Mouse (Mus musculus): ENCODE results near the gene Bub1b. TPM values are rescaled to one million over a fixed set of nuclear protein-coding genes. Genes with fewer than 3 reads are reported as not detected.

Bub1b gene
- total RNA-seq, 2 experiments from 2014 or later, result 1.0 to 1.2 TPM

- DNase-seq, result no peak
Measured at GRCm38 (mm10) chr2:118664975-118665516, 67.0 kb downstream of the Bub1b start.

DNA sequence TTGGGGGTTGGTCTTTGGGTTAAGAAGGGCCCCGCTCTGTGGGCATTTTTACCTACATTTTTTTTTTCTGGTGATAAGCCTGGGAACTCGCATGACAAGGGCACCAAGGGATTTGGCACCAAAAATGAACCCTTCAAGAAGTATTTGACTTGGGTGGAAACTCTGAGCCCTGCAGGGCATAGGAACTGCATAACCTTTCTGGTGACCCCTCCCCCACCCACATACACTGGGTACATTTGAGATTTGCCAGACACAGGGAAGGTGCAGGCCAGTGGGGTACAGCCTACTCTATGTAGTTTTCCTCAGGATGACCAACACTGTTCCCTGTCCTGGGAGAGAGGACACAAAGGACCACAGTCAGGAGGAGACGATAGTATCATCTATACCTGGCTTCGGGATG, 67.6 kb downstream of the Bub1b start:
- no peak for DNase-seq

DNA sequence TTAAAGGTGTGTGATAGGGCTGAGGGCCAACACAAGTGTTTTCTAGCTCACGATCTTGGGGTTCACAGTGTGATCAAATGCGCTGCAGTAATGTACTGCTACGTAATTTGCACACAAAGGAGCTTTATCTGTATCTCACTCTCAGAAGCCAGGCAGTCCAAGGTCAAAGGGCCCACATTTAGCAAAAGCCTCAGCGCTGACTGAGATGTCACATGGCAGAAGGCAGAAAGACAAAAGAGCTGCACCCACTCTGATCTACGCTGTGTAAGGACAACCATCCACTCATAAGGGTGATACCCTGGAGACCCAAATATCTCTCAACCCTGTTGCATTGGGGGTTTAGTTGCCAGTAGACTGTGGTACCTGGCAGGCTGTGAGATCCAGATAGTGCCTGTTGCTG, 69.2 kb downstream of the Bub1b start:
- DNase-seq, result no peak

- DNase-seq, result no peak
Measured at GRCm38 (mm10) chr2:118669245-118669644, 71.2 kb downstream of the Bub1b start.

DNA sequence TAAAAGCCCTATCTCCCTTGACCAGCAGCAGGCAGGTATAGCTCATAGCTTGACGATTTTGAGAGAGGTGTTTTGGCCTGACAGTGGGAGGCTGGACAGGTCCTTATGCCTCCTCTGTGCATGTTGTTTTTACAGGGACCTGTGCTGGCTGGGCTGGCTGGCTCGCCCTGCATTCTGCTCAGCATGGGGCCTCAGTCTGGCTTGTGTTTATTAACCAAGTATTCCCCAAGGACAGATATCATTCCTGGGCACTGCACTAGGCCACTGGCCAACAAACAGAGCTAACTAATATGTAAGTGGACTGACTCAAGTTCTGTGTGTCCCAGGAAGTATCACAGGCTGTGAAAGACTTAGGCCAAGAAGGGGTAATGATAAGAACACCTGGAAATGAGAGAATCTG, 71.8 kb downstream of the Bub1b start:
- DNase-seq, result no peak

GRCm38 (mm10) chr2:118671728-118672127, 73.7 kb downstream of the Bub1b start:
- no peak for DNase-seq

GRCm38 (mm10) chr2:118673686-118674465, 75.9 kb downstream of the Bub1b start:
- no peak for DNase-seq

DNA sequence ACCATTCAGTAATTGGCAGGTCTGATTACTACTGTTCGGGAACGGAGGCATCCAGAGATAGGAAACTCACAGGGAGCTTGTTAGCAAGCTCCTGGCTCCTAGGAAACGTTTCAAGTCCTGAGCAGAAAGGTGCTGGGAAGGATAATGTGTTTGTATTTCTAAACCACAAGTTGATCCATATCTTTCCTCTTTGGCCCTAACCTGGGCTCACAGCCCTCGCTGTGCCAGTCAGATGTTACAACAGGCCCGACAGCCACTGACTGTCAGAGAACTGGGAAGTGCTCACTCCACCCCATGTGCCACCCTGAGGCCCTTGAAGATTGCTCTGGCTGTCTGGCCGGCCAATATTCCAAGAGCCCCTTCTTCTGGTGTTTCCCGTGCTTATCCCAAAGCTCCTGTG, 76.5 kb downstream of the Bub1b start:
- no peak for DNase-seq

DNA sequence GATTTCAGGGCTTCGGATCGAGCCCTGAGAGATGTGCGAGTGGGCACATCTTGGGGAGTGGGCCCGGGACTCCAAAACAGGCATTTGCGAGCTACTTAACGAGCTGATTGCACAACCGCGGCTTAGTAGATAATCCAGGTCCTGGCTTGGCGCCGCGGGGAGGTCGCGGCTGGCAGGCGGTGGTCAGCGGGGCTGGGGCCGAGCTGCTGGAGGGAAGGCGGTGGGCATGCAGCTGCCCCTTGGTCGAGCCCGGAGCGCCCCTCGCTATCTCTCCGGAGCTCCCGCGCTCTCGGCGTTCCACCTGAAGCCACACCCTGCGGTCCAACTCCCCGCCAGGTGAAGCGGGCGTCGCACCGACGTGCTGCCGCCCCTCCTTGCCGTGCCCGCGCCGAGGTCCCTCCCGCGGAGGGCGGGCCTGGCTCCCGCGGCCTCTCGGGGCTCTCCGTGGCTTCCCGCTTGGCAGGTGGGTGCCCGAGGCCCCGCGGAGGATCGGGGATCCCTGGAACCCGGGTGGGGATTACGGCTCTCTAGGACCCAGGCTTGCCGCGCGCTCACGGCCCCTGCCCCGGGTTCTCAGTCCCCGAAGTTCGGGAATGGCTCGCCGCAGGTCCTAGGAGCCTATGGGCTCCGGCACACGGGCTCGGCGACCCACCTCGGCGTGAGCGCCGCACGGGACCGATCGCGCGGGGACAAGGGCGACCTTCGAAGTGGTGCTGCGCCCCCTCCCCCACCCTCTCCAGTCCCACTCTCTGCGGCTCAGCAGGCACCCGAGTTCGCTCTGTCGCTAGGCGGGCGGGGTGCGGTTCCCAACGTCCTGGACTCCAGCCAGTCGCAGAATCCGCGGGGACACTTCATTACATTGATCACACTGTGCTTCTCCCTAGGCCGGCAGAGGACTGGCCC, 79.1 kb downstream of the Bub1b start:
- no peak for DNase-seq

DNA sequence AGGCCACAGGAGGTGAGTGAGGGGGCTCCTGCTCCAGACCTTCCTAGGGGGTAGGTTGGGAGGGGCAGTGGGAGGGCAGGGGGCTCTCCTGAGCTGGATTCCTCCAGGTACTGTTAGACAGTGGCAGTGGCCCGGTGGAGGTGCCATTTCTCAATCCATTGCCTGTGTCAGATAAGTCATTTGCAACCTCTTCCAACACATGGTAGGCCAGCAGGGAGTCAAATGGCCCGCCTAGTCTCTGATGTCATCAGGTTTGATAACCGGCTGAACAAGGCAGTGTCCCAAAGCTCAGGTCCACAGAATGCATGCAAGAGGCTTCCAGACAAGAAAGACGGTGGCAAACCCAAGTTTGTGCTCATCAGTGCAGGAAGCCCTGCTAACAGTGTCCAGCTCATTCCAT, 79.8 kb downstream of the Bub1b start:
- no peak for DNase-seq

DNA sequence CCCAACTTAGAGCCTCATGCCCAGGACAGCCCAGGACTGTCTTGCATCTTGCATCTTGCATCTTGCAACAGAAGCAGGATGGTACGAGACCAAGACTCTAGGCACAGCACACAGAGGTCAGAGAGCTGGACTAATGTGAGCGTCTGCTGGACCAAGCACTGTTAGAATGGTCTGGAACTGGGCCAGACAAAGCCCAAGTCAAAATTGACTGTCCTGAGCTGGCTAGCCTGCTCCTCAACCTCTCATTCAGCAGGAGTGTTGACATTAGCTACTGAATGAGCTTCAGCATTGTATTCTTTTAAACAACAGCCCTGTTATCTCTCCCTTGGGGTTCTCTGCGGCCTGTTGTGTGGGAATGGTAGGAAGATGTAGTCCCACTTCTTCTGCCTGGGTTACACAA, 81.6 kb downstream of the Bub1b start:
- no peak for DNase-seq

DNA sequence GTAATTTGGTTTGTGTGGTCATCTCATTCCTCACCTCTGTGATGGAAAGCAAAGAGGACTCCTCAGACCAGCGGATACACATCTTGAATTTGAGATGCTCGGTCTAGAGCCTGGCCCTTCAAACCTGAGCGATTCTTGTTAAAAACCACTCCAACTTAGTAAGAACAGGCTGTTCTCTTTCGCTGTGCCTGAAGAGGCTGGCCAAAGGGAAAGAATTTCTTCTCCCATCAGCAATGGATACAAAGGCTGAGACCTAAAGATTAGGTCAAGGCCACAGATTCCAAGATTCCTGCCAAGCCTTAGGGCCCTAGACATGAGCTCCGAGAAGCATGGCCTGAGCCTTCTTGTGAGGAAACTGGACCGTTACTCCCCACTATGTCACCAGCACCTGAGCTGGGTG, 82.9 kb downstream of the Bub1b start:
- DNase-seq, result no peak

GRCm38 (mm10) chr2:118682544-118683260, 84.7 kb downstream of the Bub1b start:
- no peak for DNase-seq

DNA sequence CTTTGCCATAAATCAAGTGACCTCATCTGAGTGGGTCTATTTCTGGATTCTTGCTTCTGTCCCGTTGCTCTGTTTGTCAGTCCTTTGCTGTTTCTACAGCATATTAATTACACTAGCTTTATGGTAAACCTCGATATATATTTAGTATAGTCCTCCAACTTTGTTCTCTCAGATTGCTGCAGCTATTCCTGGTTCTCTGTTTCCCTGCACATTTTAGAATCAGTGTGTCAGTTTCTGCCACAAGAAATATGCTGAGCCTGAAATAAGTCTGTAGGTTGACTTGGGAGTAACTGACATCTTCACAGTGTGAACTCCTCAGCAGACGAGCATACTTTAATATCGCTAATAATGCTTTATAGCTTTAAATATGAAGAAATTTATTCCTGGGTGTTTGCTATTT, 87.1 kb downstream of the Bub1b start:
- no peak for DNase-seq

GRCm38 (mm10) chr2:118686693-118687092, 88.7 kb downstream of the Bub1b start:
- no peak for DNase-seq

DNA sequence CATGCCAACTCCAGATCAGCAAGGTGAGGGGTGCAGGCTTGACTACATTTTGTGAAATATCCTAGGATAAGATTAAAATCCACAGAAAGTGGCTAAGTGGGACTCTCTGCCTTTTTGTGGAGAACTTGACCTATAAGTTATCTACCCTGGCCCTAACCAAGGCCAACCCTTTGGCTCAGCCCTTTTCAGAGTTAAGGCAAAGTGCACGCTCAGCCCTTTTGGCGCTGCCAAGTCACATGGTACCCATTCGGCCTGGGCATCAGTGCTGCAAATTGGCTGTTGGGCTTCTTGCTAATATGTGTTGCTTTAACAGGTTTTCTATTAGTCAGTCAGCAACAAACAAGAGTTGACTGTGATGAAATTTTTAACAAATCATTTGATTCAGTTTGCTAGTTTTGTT, 89.8 kb downstream of the Bub1b start:
- DNase-seq, result no peak

- no peak for DNase-seq
Measured at GRCm38 (mm10) chr2:118689875-118690274, 91.9 kb downstream of the Bub1b start.

Other genes starting within 250 kb of the Bub1b start
- under 1 TPM; 0.08 to 0.16 TPM for gene Gpr176, start 224.8 kb upstream of the Bub1b start, total RNA-seq (2021)
- gene Eif2ak4, start 209.6 kb upstream of the Bub1b start, total RNA-seq (2021), result 1 to 10 TPM; 3.4 to 3.5 TPM
- 100 to 1,000 TPM; 129 to 134 TPM for gene Srp14, start 118.5 kb upstream of the Bub1b start, total RNA-seq (2021)
- gene Bmf, start 48.5 kb upstream of the Bub1b start, total RNA-seq (2021), result 1 to 10 TPM; 3.4 to 4.7 TPM
- under 1 TPM in 1 of 2 experiments, not detected in 1; 0.64 TPM for gene Pak6, start 65.1 kb downstream of the Bub1b start, total RNA-seq (2021)
- not detected for gene Ankrd63, start 105.8 kb downstream of the Bub1b start, total RNA-seq (2021)
- under 1 TPM; 0.15 to 0.16 TPM for gene Plcb2, start 130.2 kb downstream of the Bub1b start, total RNA-seq (2021)
- 1 to 10 TPM; 3.6 to 4.9 TPM for gene Inafm2, start 147.5 kb downstream of the Bub1b start, total RNA-seq (2021)
- gene Ccdc9b, start 164.4 kb downstream of the Bub1b start, total RNA-seq (2021), result 10 to 100 TPM; 11.8 to 13.0 TPM
- gene Phgr1, start 174.6 kb downstream of the Bub1b start, total RNA-seq (2021), result not detected
- not detected for gene Disp2, start 181.5 kb downstream of the Bub1b start, total RNA-seq (2021)
- 1 to 10 TPM in 1 of 2 experiments, under 1 TPM in 1; 0.92 to 1.3 TPM for gene Knstrn, start 215.8 kb downstream of the Bub1b start, total RNA-seq (2021)

Data from gastrocnemius, postnatal 25 days (tissue).